Comparison of ENCODE assay signal across 8 mouse cellular contexts in genomic region chr4:123282500-123282899, GRCm38 (mm10). TPM values are rescaled to one million over a fixed set of nuclear protein-coding genes. Genes with fewer than 3 reads are reported as not detected.
DNase-seq lines count a peak whose midpoint lies in the region; ATAC-seq and TF ChIP-seq lines count a peak whose summit lies in the region.

No protein-coding gene starts in this region.

- TF ChIP-seq POLR2A in brain, embryonic 14.5 days (IDR thresholded peaks at IDR 0.05; ENCODE audit: borderline replicate concordance, extremely low read depth, insufficient read depth, insufficient read length, poor library complexity, severe bottlenecking) = peak; percentile 59; the same call in 1 of the 2 replicates

- DNase-seq in CD4-positive helper T cell, adult 2 months (ENCODE audit: low read depth, low spot score) = peak; percentile 90
- peak; percentile 94 for DNase-seq in brain, embryonic 14.5 days (ENCODE audit: low read depth)
- DNase-seq in liver = peak; percentile 98
- peak; percentile 57 to 73 for DNase-seq in monocyte, adult 2 months (ENCODE audit: low read depth in 1 of 2, low spot score in 2 of 2)
- DNase-seq in spleen, postnatal 14 days (ENCODE audit: low spot score in 2 of 2) = peak; percentile 87 to 93

- peak overlapping the region; percentile 78 for H3K4me3 ChIP-seq in heart, embryonic 11.5 days (ENCODE audit: low read depth, low read length)
- peak overlapping the region; percentile 59 for H3K4me3 ChIP-seq in kidney, embryonic 15.5 days (replicated peaks)

- H3K9ac ChIP-seq in heart, embryonic 11.5 days (ENCODE audit: low read depth, low read length) = peak overlapping the region; percentile 82; the same call in 1 of the 2 replicates
- H3K9ac ChIP-seq in kidney, embryonic 15.5 days = peak overlapping the region; percentile 53; the same call in 1 of the 2 replicates

- no peaks in the 10 kb centered on the region for H3K9me3 ChIP-seq in heart, embryonic 11.5 days (replicated peaks; ENCODE audit: control insufficient read depth, low read length)
- H3K9me3 ChIP-seq in kidney, embryonic 15.5 days (replicated peaks) = no peaks in the 10 kb centered on the region

- peak overlapping the region; percentile 92 for H3K4me2 ChIP-seq in heart, embryonic 11.5 days
- H3K4me2 ChIP-seq in kidney, embryonic 15.5 days = peak overlapping the region; percentile 80

- TF ChIP-seq CTCF in brain, embryonic 14.5 days (IDR thresholded peaks at IDR 0.05; ENCODE audit: borderline replicate concordance, extremely low read depth, insufficient read depth, insufficient read length) = peak; percentile 84

- peaks cover 12% of the 10 kb centered on the region for H3K36me3 ChIP-seq in heart, embryonic 11.5 days (ENCODE audit: control insufficient read depth, insufficient read depth, low read length)
- peaks cover 14% of the 10 kb centered on the region for H3K36me3 ChIP-seq in kidney, embryonic 15.5 days

- H3K27me3 ChIP-seq in heart, embryonic 11.5 days (ENCODE audit: control insufficient read depth, insufficient read depth, low read length) = no peaks in the 10 kb centered on the region
- H3K27me3 ChIP-seq in kidney, embryonic 15.5 days = no peaks in the 10 kb centered on the region

- ATAC-seq in erythroblast, adult 5-6 weeks (replicated peaks; ENCODE audit: low FRiP score, poor library complexity, severe bottlenecking) = peak; percentile 74
- peak; percentile 92 for ATAC-seq in heart, embryonic 11.5 days (replicated peaks; ENCODE audit: insufficient number of reproducible peaks, low FRiP score, low TSS enrichment)
- ATAC-seq in kidney, embryonic 15.5 days (replicated peaks; ENCODE audit: low FRiP score) = peak; percentile 93

- whole genome bisulfite sequencing in heart, embryonic 11.5 days (ENCODE audit: insufficient replicate concordance) = under 1% methylated on average over 25 of the region's 25 CpGs
- under 1% methylated on average over 25 of the region's 25 CpGs for WGBS in kidney, embryonic 15.5 days

- H3K4me1 ChIP-seq in heart, embryonic 11.5 days (ENCODE audit: control insufficient read depth, insufficient read depth, low read length) = peaks cover 20% of the 10 kb centered on the region
- peaks cover 33% of the 10 kb centered on the region for H3K4me1 ChIP-seq in kidney, embryonic 15.5 days

- peak overlapping the region; percentile 79; the same call in 1 of the 2 replicates for H3K27ac ChIP-seq in heart, embryonic 11.5 days (ENCODE audit: low read depth, low read length)
- H3K27ac ChIP-seq in kidney, embryonic 15.5 days = peak overlapping the region; percentile 85

RNA-seq across cellular contexts. Expression of gene Pabpc4, which starts 20.3 kb away (rescaled TPM):
- polyA plus RNA-seq in brain, embryonic 14.5 days (2012; rRNA removed) = 79.9 and 85.0 TPM in 2 replicates
- 139 and 182 TPM in 2 replicates for total RNA-seq in erythroblast, adult 5-6 weeks (2015; ENCODE audit: low replicate concordance)
- total RNA-seq in erythroblast, adult 5-6 weeks (2017; ENCODE audit: low replicate concordance) = 218 and 250 TPM in 2 replicates
- 64.9 and 83.5 TPM in 2 replicates for polyA plus RNA-seq in heart, embryonic 11.5 days (2014; fragmentation: Nextera tagmentation; extraction: Ambion mirVana)
- 45.3 and 47.4 TPM in 2 replicates for polyA plus RNA-seq in kidney, embryonic 15.5 days (2015; fragmentation: Nextera tagmentation; extraction: Ambion mirVana)

RNA-seq across cellular contexts. Expression of gene Oxct2a, which starts 40.9 kb away (rescaled TPM):
- 0.04 and 0.09 TPM in 2 replicates for polyA plus RNA-seq in brain, embryonic 14.5 days (2012; rRNA removed)
- total RNA-seq in erythroblast, adult 5-6 weeks (2015; ENCODE audit: low replicate concordance) = not detected in 2 replicates
- total RNA-seq in erythroblast, adult 5-6 weeks (2017; ENCODE audit: low replicate concordance) = not detected in 2 replicates
- polyA plus RNA-seq in heart, embryonic 11.5 days (2014; fragmentation: Nextera tagmentation; extraction: Ambion mirVana) = not detected in 2 replicates
- not detected in 2 replicates for polyA plus RNA-seq in kidney, embryonic 15.5 days (2015; fragmentation: Nextera tagmentation; extraction: Ambion mirVana)

RNA-seq across cellular contexts. Expression of gene Heyl, which starts 49.1 kb away (rescaled TPM):
- polyA plus RNA-seq in brain, embryonic 14.5 days (2012; rRNA removed) = 3.4 and 7.5 TPM in 2 replicates
- total RNA-seq in erythroblast, adult 5-6 weeks (2015; ENCODE audit: low replicate concordance) = 0.21 TPM in 1 of 2 replicates, not detected in the other
- total RNA-seq in erythroblast, adult 5-6 weeks (2017; ENCODE audit: low replicate concordance) = not detected in 2 replicates
- polyA plus RNA-seq in heart, embryonic 11.5 days (2014; fragmentation: Nextera tagmentation; extraction: Ambion mirVana) = 6.2 and 6.7 TPM in 2 replicates
- 44.2 and 47.7 TPM in 2 replicates for polyA plus RNA-seq in kidney, embryonic 15.5 days (2015; fragmentation: Nextera tagmentation; extraction: Ambion mirVana)

Comparison
In these comparisons a context has a peak if more than half of its experiments do, and no peak if none do; other contexts are left out.
1. Peak in every context shown above with its lines: DNase-seq, ATAC-seq, H3K4me3 ChIP-seq and H3K27ac ChIP-seq.